Mouse (Mus musculus) spleen, adult 2 months (tissue): ENCODE data around the gene Ttbk2.

ENCODE experiments used
- CTCF ChIP-seq: fragments of 200-500 bp; IDR thresholded peaks from 2 replicates; pipeline ENCODE4 v1.5.1; 2011; ENCODE audit warnings: mild to moderate bottlenecking, inconsistent platforms; ENCODE audit not compliant: insufficient read depth, insufficient read length, insufficient replicate concordance; ENCODE audit errors: extremely low read depth
- POLR2A ChIP-seq: fragments of 200-500 bp; IDR thresholded peaks from 2 replicates; pipeline ENCODE4 v1.6.1; 2011; ENCODE audit warnings: low read depth, low read length, inconsistent platforms

GRCm38 (mm10) chr2:120710948-120711347 is 139.5 kb downstream of the Ttbk2 start:
- no peak for TF ChIP-seq CTCF
- TF ChIP-seq POLR2A, result no peak
